Mouse (Mus musculus): Measurements from ENCODE around the gene Nrxn3.

DNA sequence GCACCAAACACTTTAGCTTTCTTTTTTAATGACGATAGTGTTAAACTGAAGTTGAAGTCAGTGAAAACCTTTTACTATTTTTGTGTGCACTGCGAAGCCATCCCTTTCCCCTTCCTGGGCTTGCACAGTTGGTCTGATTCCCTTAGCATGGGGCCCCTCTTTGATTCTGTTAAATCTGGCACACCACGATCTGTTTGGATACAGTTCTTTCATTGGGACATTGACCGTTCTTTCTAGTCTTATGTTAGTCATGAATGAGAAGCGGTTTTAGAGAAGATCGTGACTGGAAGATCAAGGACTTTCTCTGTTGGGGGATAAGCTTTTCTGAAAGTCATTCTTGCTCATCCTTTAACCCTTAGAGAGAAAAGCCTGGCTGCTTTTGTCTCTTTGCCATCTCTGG lies 118.7 kb downstream of the Nrxn3 start:
- no peak for TF ChIP-seq POLR2A (IDR thresholded peaks at IDR 0.05; ENCODE audit: control insufficient read depth, extremely low read depth, insufficient read depth, low read length, poor library complexity)
- TF ChIP-seq CTCF (IDR thresholded peaks at IDR 0.05; ENCODE audit: borderline replicate concordance, control insufficient read depth, extremely low read depth, insufficient read depth, low read length, poor library complexity) = no peak

Measured in thymus, adult 2 months (tissue).